Mouse (Mus musculus) heart, adult 2 months (tissue): ENCODE measurements around the gene Lmntd2. TPM values are rescaled to one million over a fixed set of nuclear protein-coding genes. Genes with fewer than 3 reads are reported as not detected.

ENCODE experiments used
- DNase-seq, 2 experiments: peaks; one replicate each; pipeline ENCODE4 v3.0.0; 2021
- H3K27ac ChIP-seq: fragments of 200-600 bp; 2 replicates; pipeline ENCODE4 v1.8.1; 2022
- H3K27me3 ChIP-seq: fragments of 200-500 bp; 2 replicates; pipeline ENCODE4 v1.6.1; 2012; ENCODE audit warnings: mild to moderate bottlenecking, low read length, inconsistent platforms, mixed read lengths; ENCODE audit not compliant: control insufficient read depth, insufficient read depth
- H3K36me3 ChIP-seq: fragments of 200-500 bp; 2 replicates; pipeline ENCODE4 v1.6.1; 2012; ENCODE audit warnings: low read length, inconsistent platforms; ENCODE audit not compliant: control insufficient read depth, insufficient read depth
- H3K4me1 ChIP-seq: fragments of 200-500 bp; 2 replicates; pipeline ENCODE4 v1.6.1; 2011; ENCODE audit warnings: low read length; ENCODE audit not compliant: control insufficient read depth, insufficient read depth
- H3K4me3 ChIP-seq: fragments of 200-600 bp; 2 replicates; pipeline ENCODE4 v1.8.1; 2022
- H3K79me2 ChIP-seq: fragments of 200-500 bp; replicated peaks from 2 replicates; pipeline ENCODE4 v1.6.1; 2012; ENCODE audit warnings: mild to moderate bottlenecking, inconsistent platforms, low read length, moderate library complexity, mixed read lengths; ENCODE audit not compliant: control insufficient read depth, insufficient read depth
- H3K9ac ChIP-seq: fragments of 200-500 bp; 2 replicates; pipeline ENCODE4 v1.6.1; 2012; ENCODE audit warnings: low read depth, mild to moderate bottlenecking, control low read depth, inconsistent platforms, low read length, mixed read lengths
- CTCF ChIP-seq: fragments of 200-600 bp; IDR thresholded peaks from 2 replicates; pipeline ENCODE4 v1.8.1; 2022; ENCODE audit warnings: antibody characterized with exemption, mild to moderate bottlenecking, moderate library complexity
- EP300 ChIP-seq: fragments of 200-500 bp; IDR thresholded peaks from 2 replicates; pipeline ENCODE4 v1.6.1; 2011; ENCODE audit warnings: low read depth, low read length, control low read depth; ENCODE audit not compliant: insufficient read depth
- POLR2A ChIP-seq: fragments of 200-500 bp; IDR thresholded peaks from 2 replicates; pipeline ENCODE4 v1.6.1; 2011; ENCODE audit warnings: mild to moderate bottlenecking, low read depth, low read length, control low read depth; ENCODE audit not compliant: insufficient read depth
- WGBS: fragments of 180-500 bp; shearing (Covaris S2); methylation state at CpG from one replicate; pipeline ENCODE4 v1.1.7; 2018; 5-methylcytosine and 5-hydroxymethylcytosine counted together
- intact Hi-C: fragments of 180-260 bp; cut with DNase I; formaldehyde crosslinking; loops from one replicate; pipeline ENCODE4 v1.15.1; 2025
- polyA plus RNA-seq: library from polyadenylated mRNA; depleted of rRNA; stranded (reverse); fragments of >200 nt; gene quantifications from 2 replicates; pipeline ENCODE4 v1.2.3, GENCODE M21; 2012
- total RNA-seq, 2 experiments: library from RNA; stranded (reverse); gene quantifications; 2 replicates each; pipeline ENCODE4 v1.2.3; 2021

Lmntd2 gene
- total and polyA plus RNA-seq, 3 experiments = 0.18 TPM; not detected in 2

DNA sequence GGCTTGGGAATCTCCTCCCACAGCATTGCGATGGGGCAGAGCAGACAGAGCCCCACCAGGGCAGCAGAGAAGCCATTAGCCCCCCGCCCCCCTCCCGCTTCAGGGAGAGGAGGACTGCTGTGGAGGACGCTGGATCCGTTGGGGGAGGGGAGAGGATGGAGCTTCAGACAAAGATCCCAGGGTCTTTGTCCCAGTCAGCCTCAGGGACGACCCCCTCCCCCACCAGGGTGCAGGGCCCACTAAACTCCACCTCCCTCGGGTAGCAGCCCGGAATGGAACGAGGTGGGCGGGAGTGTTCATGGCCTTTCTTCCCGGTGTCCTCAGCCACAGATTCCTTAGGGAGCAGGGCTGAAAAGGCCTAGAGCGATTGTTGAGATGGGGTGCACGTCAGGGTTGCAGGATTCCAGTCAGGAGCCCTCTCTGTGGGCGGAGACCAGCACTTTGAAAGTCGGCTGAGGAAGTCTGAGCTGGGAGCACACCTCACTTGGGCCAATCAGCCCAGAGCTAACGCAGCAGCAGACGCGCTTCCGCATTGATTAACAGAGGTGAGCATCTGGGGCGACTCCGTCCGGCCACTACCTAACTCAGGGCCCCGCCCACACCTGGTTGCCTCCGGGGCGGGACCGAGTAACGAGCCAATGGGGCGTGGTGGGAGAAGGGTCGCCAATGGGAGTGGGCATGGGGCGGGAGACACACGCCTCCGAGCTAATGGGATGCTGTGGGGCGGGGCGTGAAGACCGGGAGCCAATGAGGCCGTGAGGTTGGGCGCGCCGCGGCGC, 1.4 kb upstream of the Lmntd2 start, which contains the start of gene Rassf7:
Gene Rassf7, plus strand, starts transcription at position 760 of the 779 bp plus-strand sequence.
- H3K4me3 ChIP-seq = peak within 1 kb of the TSS; percentile 54
- TF ChIP-seq CTCF = no peak
- TF ChIP-seq EP300 = no peak
- no peak for TF ChIP-seq POLR2A
- peaks cover 2% of the 10 kb centered on the region; the same call in 1 of the 2 replicates for H3K4me1 ChIP-seq
- 5% methylated on average over 41 of the region's 41 CpGs for WGBS
- no peaks in the 10 kb centered on the region for H3K79me2 ChIP-seq
- H3K36me3 ChIP-seq = no peaks in the 10 kb centered on the region
- DNase-seq = peak; percentile 85 to 91
- no peaks in the 10 kb centered on the region for H3K27me3 ChIP-seq
- intact Hi-C loops = no loop called here
- peak within 1 kb of the TSS; percentile 31 for H3K9ac ChIP-seq
- no peak within 1 kb of the TSS for H3K27ac ChIP-seq

DNA sequence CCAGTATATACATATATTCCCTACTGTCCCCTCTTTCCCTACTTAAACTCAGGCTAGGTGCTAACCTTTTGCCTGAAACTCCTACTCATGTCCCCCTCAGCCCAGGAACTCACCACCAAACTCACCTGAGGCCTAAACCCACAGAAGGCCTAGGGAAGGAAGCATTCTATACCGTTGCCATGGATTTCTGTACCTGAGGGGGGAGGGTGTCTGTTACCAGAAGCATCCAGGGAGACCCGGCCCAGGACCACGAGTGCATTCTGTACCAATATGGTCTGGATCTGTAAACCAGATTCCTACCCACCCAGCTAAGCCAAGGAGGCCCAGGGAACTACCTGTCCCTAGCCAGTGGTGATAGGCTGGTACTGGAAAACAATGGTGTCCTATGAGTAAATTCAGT, 430 bp upstream of the Lmntd2 start:
- no peak for TF ChIP-seq EP300
- TF ChIP-seq POLR2A = no peak
- TF ChIP-seq CTCF = no peak
- no peak overlapping the region for H3K4me3 ChIP-seq
- no peaks in the 10 kb centered on the region for H3K79me2 ChIP-seq
- H3K4me1 ChIP-seq = peaks cover 2% of the 10 kb centered on the region; the same call in 1 of the 2 replicates
- intact Hi-C loops = no loop called here
- H3K9ac ChIP-seq = no peak overlapping the region
- H3K36me3 ChIP-seq = no peaks in the 10 kb centered on the region
- DNase-seq = no peak
- no peaks in the 10 kb centered on the region for H3K27me3 ChIP-seq
- WGBS = 89% methylated on average over 3 of the region's 3 CpGs
- H3K27ac ChIP-seq = no peak overlapping the region

DNA sequence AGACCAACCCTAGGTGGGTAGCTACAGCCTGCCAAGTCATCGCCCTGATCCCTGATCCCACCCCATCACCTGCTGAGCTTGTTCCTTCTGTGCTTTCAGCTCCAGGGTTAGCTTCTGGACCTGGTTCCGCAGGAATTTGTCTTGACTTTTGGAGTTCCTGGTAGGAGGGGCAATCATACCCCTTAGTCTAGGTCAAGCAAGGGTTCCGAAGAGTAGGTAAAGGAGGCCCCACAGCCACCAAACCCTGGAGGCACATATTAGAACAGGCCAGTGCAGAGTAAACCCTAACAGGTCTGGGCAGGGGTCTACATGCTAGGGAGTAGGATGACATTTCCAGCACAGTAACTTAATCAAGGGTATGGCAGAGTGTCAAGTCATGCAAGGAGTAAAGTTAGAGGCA, 747 bp downstream of the Lmntd2 start:
- Histone ChIP-seq H3K36me3 (no peaks in the 10 kb centered on the region), H3K4me1 (peaks cover 2% of the 10 kb centered on the region; the same call in 1 of the 2 replicates), H3K27me3 (no peaks in the 10 kb centered on the region), H3K27ac (no peak overlapping the region), H3K79me2 (no peaks in the 10 kb centered on the region), H3K9ac (no peak overlapping the region), H3K4me3 (no peak overlapping the region)
- whole genome bisulfite sequencing = 84% methylated on average over 3 of the region's 3 CpGs
- DNase-seq = no peak
- TF ChIP-seq EP300 = no peak
- no peak for TF ChIP-seq POLR2A
- TF ChIP-seq CTCF = no peak
- intact Hi-C loops = no loop called here

DNA sequence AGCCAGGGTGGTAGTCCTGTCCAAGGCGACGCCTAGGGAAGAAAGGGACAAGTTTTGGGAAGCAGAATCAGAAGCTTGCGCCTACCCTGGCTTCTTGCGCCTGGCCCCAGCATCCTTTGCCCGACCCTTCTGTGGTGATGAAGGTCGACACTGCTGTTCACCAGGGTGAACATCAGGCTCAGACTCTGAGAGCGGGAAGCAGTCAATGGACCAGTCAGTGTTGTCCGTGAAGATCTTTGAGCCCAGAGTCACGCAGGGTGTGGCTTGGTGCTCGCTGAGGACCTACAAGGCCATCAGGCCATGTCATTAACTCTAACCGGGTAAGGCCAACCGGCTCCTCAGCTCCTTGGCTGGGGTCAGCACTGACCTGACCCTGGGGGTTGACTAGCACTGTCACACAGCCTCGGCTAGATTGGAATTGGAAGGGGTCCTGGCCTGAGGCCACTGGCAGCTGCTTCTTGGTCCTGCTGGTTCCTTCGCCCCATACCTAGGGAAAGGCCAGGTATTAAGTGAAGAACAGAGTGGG, 3.2 kb downstream of the Lmntd2 start:
- Histone ChIP-seq H3K4me3 (no peak overlapping the region), H3K27me3 (no peaks in the 10 kb centered on the region), H3K79me2 (no peaks in the 10 kb centered on the region), H3K4me1 (no peaks in the 10 kb centered on the region), H3K27ac (no peak overlapping the region), H3K9ac (no peak overlapping the region), H3K36me3 (no peaks in the 10 kb centered on the region)
- intact Hi-C loops = no loop called here
- DNase-seq = no peak
- WGBS = 86% methylated on average over 14 of the region's 14 CpGs
- TF ChIP-seq EP300 (no peak), POLR2A (no peak), CTCF (no peak)

DNA sequence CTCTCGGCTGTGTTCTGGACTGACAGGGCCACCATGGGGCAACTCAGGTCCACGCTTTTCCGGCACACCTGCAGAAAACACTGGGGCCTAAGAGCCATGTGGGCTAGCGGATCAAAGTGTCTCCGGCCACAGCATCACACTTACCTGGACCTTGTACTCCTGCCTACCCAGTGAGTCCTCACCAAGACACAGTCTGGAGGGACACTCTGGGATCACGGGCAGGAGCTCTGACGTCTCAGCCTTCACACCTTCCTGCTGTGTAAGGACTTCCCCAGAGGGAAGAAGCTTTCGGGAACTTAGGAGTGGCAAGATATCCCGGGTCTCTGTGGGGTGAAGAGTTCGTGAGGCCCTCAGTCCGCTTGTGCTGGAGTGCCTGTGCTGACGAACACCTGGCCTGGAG, 3.7 kb downstream of the Lmntd2 start:
- H3K9ac ChIP-seq = no peak overlapping the region
- no peaks in the 10 kb centered on the region for H3K27me3 ChIP-seq
- H3K4me1 ChIP-seq = no peaks in the 10 kb centered on the region
- no peak for DNase-seq
- H3K79me2 ChIP-seq = no peaks in the 10 kb centered on the region
- H3K36me3 ChIP-seq = no peaks in the 10 kb centered on the region
- intact Hi-C loops = no loop called here
- 68% methylated on average over 12 of the region's 12 CpGs for WGBS
- no peak overlapping the region for H3K4me3 ChIP-seq
- no peak overlapping the region for H3K27ac ChIP-seq
- no peak for TF ChIP-seq EP300
- no peak for TF ChIP-seq CTCF
- no peak for TF ChIP-seq POLR2A

DNA sequence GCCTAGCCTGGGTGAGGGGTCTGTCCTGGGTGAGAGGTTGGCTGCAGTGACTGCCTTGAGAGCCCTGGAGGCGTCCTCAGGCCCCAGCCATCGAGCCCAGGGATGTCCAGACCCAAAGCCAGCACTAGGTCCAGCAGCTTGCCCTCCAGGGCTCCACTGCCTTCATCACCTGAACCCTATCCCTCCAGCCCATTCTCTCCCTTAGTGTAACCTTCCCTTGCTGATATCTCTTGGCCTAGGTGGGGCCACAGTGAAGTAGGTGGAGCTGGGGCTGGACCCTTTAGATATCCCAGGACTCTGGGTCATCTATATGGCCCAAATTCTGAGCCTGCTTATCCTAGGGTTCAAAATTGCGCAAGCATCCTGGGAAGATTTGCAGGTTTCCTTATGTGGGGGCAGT, 4.4 kb downstream of the Lmntd2 start:
- H3K27ac ChIP-seq = no peak overlapping the region
- H3K36me3 ChIP-seq = no peaks in the 10 kb centered on the region
- intact Hi-C loops = no loop called here
- no peaks in the 10 kb centered on the region for H3K27me3 ChIP-seq
- H3K4me1 ChIP-seq = no peaks in the 10 kb centered on the region
- H3K9ac ChIP-seq = no peak overlapping the region
- TF ChIP-seq EP300 (no peak), POLR2A (no peak), CTCF (no peak)
- no peaks in the 10 kb centered on the region for H3K79me2 ChIP-seq
- 79% methylated on average over 3 of the region's 3 CpGs for WGBS
- no peak for DNase-seq
- H3K4me3 ChIP-seq = no peak overlapping the region
